Mouse (Mus musculus): ENCODE data around the gene Ap1s3.
A peak's percentile ranks its signal among the peaks of the same experiment; 100 is the strongest.

GRCm38 (mm10) chr1:79581136-79581679 lies 90.6 kb downstream of the Ap1s3 start:
- TF ChIP-seq CTCF (conservative IDR thresholded peaks at IDR 0.05; ENCODE audit: low read length) (no peak), POU5F1 (IDR thresholded peaks at IDR 0.05; ENCODE audit: borderline replicate concordance, low read length) (no peak), NANOG (IDR thresholded peaks at IDR 0.05; ENCODE audit: borderline replicate concordance, low read length) (peak; percentile 67; the same call in 1 of the 2 replicates)

Measured in E14TG2a.4 (cell line).